In genomic region chr16:95826681-95827401, GRCm38 (mm10) we compare ENCODE assay signal across 19 mouse cellular contexts.
DNase-seq lines count a peak whose midpoint lies in the region; ATAC-seq and TF ChIP-seq lines count a peak whose summit lies in the region.
"Had no signal": no experiment of that assay in that cellular context is flagged by ENCODE, and none has a peak within 500 bp of the region (broad histone marks: within the 10 kb centered on the region; RNA-seq: fewer than 3 reads in every experiment).

No protein-coding gene starts in this region.

- no peak for TF ChIP-seq POLR2A in spleen, adult 2 months (IDR thresholded peaks at IDR 0.05; ENCODE audit: low read depth, low read length)
- TF ChIP-seq POLR2A in bone marrow macrophage, adult 2 months (IDR thresholded peaks at IDR 0.05; ENCODE audit: borderline replicate concordance, low read depth, low read length): no peak

- WGBS in heart, embryonic 12.5 days: 78% methylated on average over 5 of the region's 5 CpGs
- WGBS in spleen, adult 2 months: 45% methylated on average over 5 of the region's 5 CpGs

- H3K36me3 ChIP-seq in heart, embryonic 12.5 days: no peaks in the 10 kb centered on the region
- H3K36me3 ChIP-seq in spleen, adult 2 months (ENCODE audit: control insufficient read depth, insufficient read depth, low read length): no peaks in the 10 kb centered on the region
- H3K36me3 ChIP-seq: forebrain, embryonic 15.5 days; liver, embryonic 13.5 days had no signal

- no peak overlapping the region for H3K4me3 ChIP-seq in heart, embryonic 12.5 days
- H3K4me3 ChIP-seq in spleen, adult 2 months (ENCODE audit: extremely low read depth, insufficient read depth, insufficient read length): no peak overlapping the region
- H3K4me3 ChIP-seq in bone marrow macrophage, adult 2 months (ENCODE audit: insufficient read depth, low read length): no peak overlapping the region
- H3K4me3 ChIP-seq: forebrain, embryonic 15.5 days; liver, embryonic 13.5 days; megakaryocyte, embryonic 14.5 days had no signal

- H3K4me2 ChIP-seq in heart, embryonic 12.5 days: no peak overlapping the region
- H3K4me2 ChIP-seq: forebrain, embryonic 15.5 days; heart, embryonic 11.5 days; liver, embryonic 13.5 days had no signal

- DNase-seq in heart, adult 8-10 months (ENCODE audit: low spot score): no peak
- no peak for DNase-seq in spleen, adult 2 months (ENCODE audit: low read depth in 1 of 2, low spot score in 2 of 2)
- no peak for DNase-seq in spleen, postnatal 14 days (ENCODE audit: low spot score in 2 of 2)
- DNase-seq in left cerebral cortex, postnatal 36 days (ENCODE audit: low spot score in 2 of 2): no peak
- DNase-seq in lung, postnatal 14 days: no peak
- DNase-seq: cerebellum, adult 11-12 months; gastrocnemius, postnatal 36 days; layer of hippocampus, postnatal 36 days; right cerebral cortex, postnatal 25 days had no signal

- TF ChIP-seq CTCF in spleen, adult 2 months (IDR thresholded peaks at IDR 0.05; ENCODE audit: extremely low read depth, insufficient read depth, insufficient read length, insufficient replicate concordance): no peak
- no peak for TF ChIP-seq CTCF in bone marrow macrophage, adult 2 months (IDR thresholded peaks at IDR 0.05; ENCODE audit: low read depth, low read length)

- H3K9ac ChIP-seq in heart, embryonic 12.5 days: no peak overlapping the region
- H3K9ac ChIP-seq: forebrain, embryonic 15.5 days; liver, embryonic 13.5 days had no signal

- peak overlapping the region; percentile 41; the same call in 1 of the 2 replicates for H3K27ac ChIP-seq in heart, embryonic 12.5 days (ENCODE audit: poor library complexity, severe bottlenecking)
- peak overlapping the region; percentile 49 for H3K27ac ChIP-seq in spleen, adult 2 months (ENCODE audit: insufficient read depth, low read length)
- H3K27ac ChIP-seq in bone marrow macrophage, adult 2 months (ENCODE audit: insufficient read depth, low read depth, low read length): peak overlapping the region; percentile 67
- H3K27ac ChIP-seq: forebrain, embryonic 15.5 days; liver, embryonic 13.5 days had no signal

- 0 out of 2 replicates have a peak, but pooled peaks cover 5% of the 10 kb centered on the region for H3K27me3 ChIP-seq in heart, embryonic 12.5 days (replicated peaks)
- H3K27me3 ChIP-seq in spleen, adult 2 months (ENCODE audit: control insufficient read depth, insufficient read depth, low read length): no peaks in the 10 kb centered on the region
- H3K27me3 ChIP-seq: forebrain, embryonic 15.5 days had no signal

- H3K4me1 ChIP-seq in heart, embryonic 12.5 days (replicated peaks): peaks cover 40% of the 10 kb centered on the region
- peaks cover 7% of the 10 kb centered on the region; the same call in 1 of the 2 replicates for H3K4me1 ChIP-seq in spleen, adult 2 months (ENCODE audit: control insufficient read depth, insufficient read depth, insufficient read length)
- H3K4me1 ChIP-seq in bone marrow macrophage, adult 2 months (ENCODE audit: control insufficient read depth, insufficient read depth, low read length): peaks cover 57% of the 10 kb centered on the region

- intact Hi-C loops in left cerebral cortex, postnatal 36 days (cut with DNase I): no loop called here

- no peak for ATAC-seq in heart, embryonic 12.5 days (ENCODE audit: insufficient number of reproducible peaks, low FRiP score)
- ATAC-seq in neutrophil, adult 5-6 weeks (ENCODE audit: extremely low read depth, insufficient number of reproducible peaks, low FRiP score, poor library complexity, severe bottlenecking): peak; percentile 30
- ATAC-seq: forebrain, embryonic 15.5 days; intestine, embryonic 16.5 days; lung, postnatal 0 days; midbrain, embryonic 16.5 days had no signal

- H3K9me3 ChIP-seq in heart, embryonic 12.5 days (replicated peaks): no peaks in the 10 kb centered on the region
- H3K9me3 ChIP-seq: forebrain, embryonic 15.5 days; liver, embryonic 13.5 days had no signal
